Mouse (Mus musculus) right cerebral cortex, postnatal 25 days (tissue): Measurements from ENCODE around the gene Frrs1l.

Source experiments
- DNase-seq: peaks from one replicate; pipeline ENCODE4 v3.0.0; 2022

Frrs1l gene

GRCm38 (mm10) chr4:56912382-56913001 lies 77.7 kb downstream of the Frrs1l start:
- DNase-seq, result no peak

DNA sequence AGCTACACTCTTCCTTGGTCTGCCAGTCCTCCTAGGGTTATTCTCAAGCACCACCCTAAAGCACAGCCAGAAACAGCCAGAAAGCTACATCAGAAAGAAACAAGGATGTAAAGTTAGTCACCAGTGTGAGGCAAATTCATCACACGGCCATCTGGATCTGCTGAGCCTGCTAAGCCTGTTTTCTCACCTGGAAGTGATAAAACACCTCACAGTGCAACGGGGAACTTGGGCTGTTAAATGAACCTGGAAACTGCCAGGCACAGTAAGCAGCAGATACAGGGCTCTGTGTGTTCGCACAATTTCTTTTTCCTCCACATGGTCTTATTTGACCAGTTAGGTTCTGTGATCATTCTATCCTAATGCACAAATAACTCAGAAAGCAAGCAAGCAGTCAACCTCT lies 80.6 kb downstream of the Frrs1l start:
- peak; percentile 14 for DNase-seq

DNA sequence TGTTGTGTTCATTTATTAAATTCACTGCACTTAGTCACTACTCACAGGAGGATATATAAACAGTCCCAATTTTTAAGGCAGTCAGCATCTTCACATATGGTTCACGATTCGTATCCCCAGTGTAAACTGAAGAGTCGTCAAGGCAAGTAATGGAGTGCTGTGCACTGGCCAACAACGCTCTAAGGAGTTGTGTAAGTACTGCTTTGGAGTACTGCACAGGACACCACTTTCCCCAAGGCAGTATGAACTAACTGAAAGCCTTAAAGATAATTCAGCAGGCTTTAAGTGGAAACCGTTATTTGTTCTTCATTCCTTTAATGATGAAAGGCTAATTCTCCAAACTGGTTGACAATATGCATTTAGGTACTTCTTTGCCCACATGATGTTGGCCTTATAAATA lies 82.5 kb downstream of the Frrs1l start:
- no peak for DNase-seq
